Comparison of ENCODE assay signal across 7 mouse cellular contexts in genomic region chr13:69987181-69987580, GRCm38 (mm10).
A peak's percentile ranks its signal among the peaks of the same experiment; 100 is the strongest.
DNase-seq lines count a peak whose midpoint lies in the region; ATAC-seq and TF ChIP-seq lines count a peak whose summit lies in the region.

No protein-coding gene starts in this region.

- H3K36me3 ChIP-seq in hindbrain, postnatal 0 days (ENCODE audit: insufficient read depth, low read length) = no peaks in the 10 kb centered on the region
- no peaks in the 10 kb centered on the region for H3K36me3 ChIP-seq in midbrain, embryonic 10.5 days

- ATAC-seq in frontal cortex, adult (ENCODE audit: low TSS enrichment) = peak; percentile 65; the same call in 1 of the 2 replicates
- ATAC-seq in hindbrain, postnatal 0 days = peak; percentile 69; the same call in 1 of the 2 replicates

- peak; percentile 46 for DNase-seq in ES-CJ7 (ENCODE audit: low read depth, low spot score)
- peak; percentile 28 for DNase-seq in R1 (ENCODE audit: low read depth, low spot score)
- DNase-seq in hindbrain, postnatal 0 days (ENCODE audit: low spot score) = peak; percentile 73
- peak; percentile 51 for DNase-seq in midbrain, embryonic 10.5 days (ENCODE audit: low spot score)
- no peak for DNase-seq in spleen, postnatal 36 days (ENCODE audit: low spot score in 2 of 2)
- no peak for DNase-seq in ovary, postnatal 36 days (ENCODE audit: low spot score)

- peak overlapping the region; percentile 14; the same call in 1 of the 2 replicates for H3K4me2 ChIP-seq in hindbrain, postnatal 0 days (ENCODE audit: low read depth, low read length)

- H3K9me3 ChIP-seq in hindbrain, postnatal 0 days (ENCODE audit: low read length) = no peaks in the 10 kb centered on the region
- H3K9me3 ChIP-seq in midbrain, embryonic 10.5 days (replicated peaks) = no peaks in the 10 kb centered on the region

- no peak for TF ChIP-seq CTCF in hindbrain, postnatal 0 days (IDR thresholded peaks at IDR 0.05; ENCODE audit: low read depth)

- no peak overlapping the region for H3K9ac ChIP-seq in hindbrain, postnatal 0 days (replicated peaks; ENCODE audit: low read length)

- 8% methylated on average over 10 of the region's 10 CpGs for WGBS in hindbrain, postnatal 0 days
- 25% methylated on average over 10 of the region's 10 CpGs for WGBS in midbrain, embryonic 10.5 days

- peaks cover 17% of the 10 kb centered on the region for H3K4me1 ChIP-seq in hindbrain, postnatal 0 days (ENCODE audit: insufficient read depth, low read length)
- peaks cover 20% of the 10 kb centered on the region for H3K4me1 ChIP-seq in midbrain, embryonic 10.5 days

- no peak overlapping the region for H3K27ac ChIP-seq in hindbrain, postnatal 0 days
- peak overlapping the region; percentile 24; the same call in 1 of the 2 replicates for H3K27ac ChIP-seq in midbrain, embryonic 10.5 days (replicated peaks)

- no peaks in the 10 kb centered on the region for H3K27me3 ChIP-seq in hindbrain, postnatal 0 days (ENCODE audit: insufficient read depth, low read length)
- H3K27me3 ChIP-seq in midbrain, embryonic 10.5 days (ENCODE audit: low read depth, poor library complexity, severe bottlenecking) = peaks cover 29% of the 10 kb centered on the region

- no peak overlapping the region for H3K4me3 ChIP-seq in hindbrain, postnatal 0 days (ENCODE audit: low read length)
- H3K4me3 ChIP-seq in midbrain, embryonic 10.5 days = no peak overlapping the region

Comparison
In these comparisons a context has a peak if more than half of its experiments do, and no peak if none do; other contexts are left out.
1. DNase-seq: peak in ES-CJ7 (single experiment), R1 (single experiment), hindbrain, postnatal 0 days (single experiment) and midbrain, embryonic 10.5 days (single experiment); none in spleen, postnatal 36 days (0 of 2) and ovary, postnatal 36 days (single experiment).